Mouse (Mus musculus) thymus, postnatal 4 days (tissue): ENCODE data around the gene Gm26920.
A peak's percentile ranks its signal among the peaks of the same experiment; 100 is the strongest.

Experiments used
- DNase-seq: peaks from one replicate; pipeline ENCODE4 v3.0.0; 2021

Gene Gm26920

DNA sequence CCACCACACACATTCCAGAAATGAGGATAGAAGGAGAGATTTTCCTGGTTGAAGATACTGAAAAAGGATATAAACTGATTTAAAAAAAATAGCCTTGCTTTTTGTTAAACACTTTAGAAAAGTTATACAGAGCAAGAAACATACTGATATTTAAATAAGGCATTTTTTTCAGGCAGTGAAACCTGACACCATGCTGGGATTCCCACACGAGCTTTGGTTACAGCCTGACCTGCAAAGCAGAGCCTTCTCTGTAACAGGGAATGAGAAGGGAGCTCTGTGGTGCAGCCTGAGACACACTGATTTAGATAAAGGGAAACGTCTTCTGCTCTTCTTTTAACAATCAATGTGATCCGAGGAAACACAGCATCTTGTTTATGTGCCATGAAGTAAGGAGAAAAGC, 36.6 kb downstream of the Gm26920 start:
- DNase-seq = no peak

DNA sequence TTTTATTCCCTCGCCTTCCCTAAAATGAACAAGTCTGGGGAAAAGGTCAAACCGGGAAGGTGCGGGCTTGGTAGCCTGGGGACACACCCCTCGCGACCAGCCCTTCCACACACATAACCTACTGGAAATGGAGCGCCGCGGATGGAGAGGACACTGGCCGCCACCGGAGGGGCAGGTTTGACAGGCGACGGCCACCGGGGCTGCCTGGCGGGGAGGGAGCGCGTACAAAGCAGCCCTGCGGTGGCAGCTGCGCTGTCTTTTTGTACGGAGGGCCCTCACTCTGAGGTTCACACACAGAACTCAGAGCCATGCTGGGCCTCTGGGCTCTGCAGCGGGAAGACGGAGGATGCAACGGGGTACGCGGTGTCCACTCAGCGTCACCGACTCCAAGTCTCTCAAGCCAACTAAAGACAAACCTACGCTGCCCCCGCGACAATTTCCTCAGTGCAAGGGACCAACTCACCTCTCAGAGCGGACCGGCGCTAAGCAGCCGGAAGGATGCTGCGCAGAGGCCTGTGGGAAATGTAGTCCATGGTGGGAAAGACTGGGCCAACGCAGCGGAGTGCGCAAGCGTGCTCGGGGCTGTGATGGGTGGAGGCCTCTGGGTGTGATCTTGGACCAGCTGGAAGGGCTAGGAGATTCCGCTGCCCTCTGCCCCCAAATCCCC, 39.2 kb downstream of the Gm26920 start, which contains the start of gene Zfp14:
Gene Zfp14, minus strand, starts transcription at position 499 of the 667 bp plus-strand sequence.
- peak; percentile 92 for DNase-seq

- DNase-seq = no peak
These were observed 42.1 kb downstream of the Gm26920 start for GRCm38 (mm10) chr7:30048126-30048525.

DNA sequence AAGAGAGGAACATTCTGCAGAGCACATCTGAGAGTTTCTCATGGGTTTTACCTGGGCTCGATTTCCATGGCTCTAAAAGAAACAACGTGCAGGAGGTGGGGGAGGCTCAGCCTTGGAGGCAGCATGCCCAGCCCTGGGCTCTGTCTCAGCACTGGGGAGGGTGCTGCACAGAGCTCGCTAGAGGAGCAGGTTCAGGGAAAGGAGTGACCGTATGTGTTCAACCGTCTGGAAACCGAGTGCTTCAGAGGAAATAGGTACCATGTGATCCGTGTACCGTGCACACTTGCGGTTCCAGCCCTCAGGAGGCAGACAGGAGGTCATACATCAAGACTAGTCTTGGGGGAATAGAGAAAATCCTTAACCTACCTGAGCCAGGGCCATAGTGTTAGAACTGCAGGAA, 45.9 kb downstream of the Gm26920 start:
- DNase-seq = no peak

- no peak for DNase-seq
These were observed 55.9 kb downstream of the Gm26920 start for GRCm38 (mm10) chr7:30034331-30034730.

GRCm38 (mm10) chr7:30031379-30031778, 58.8 kb downstream of the Gm26920 start:
- DNase-seq = no peak

- DNase-seq = no peak
These were observed 59.5 kb downstream of the Gm26920 start for GRCm38 (mm10) chr7:30030677-30031076.

DNA sequence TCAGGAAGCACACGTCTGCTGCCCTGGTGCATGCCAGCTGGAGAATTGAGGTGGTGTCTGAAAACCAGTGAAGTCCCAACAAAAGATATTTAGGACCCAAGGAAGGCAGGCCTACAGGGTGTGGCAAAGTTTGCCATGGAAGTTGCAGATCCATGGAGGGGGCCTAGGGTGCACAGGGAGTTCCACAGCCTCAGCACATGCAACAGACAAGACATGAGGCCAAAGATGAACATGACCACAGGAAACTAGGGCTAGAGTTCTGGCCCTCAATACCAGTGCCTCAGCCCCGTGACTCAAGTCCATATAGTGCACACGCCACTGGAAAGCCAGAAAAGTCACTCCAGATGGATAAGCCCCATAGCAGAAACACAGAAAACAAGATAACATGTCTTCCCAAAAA, 61.6 kb downstream of the Gm26920 start:
- DNase-seq = no peak

GRCm38 (mm10) chr7:30027331-30027730, 62.9 kb downstream of the Gm26920 start:
- DNase-seq = no peak

DNA sequence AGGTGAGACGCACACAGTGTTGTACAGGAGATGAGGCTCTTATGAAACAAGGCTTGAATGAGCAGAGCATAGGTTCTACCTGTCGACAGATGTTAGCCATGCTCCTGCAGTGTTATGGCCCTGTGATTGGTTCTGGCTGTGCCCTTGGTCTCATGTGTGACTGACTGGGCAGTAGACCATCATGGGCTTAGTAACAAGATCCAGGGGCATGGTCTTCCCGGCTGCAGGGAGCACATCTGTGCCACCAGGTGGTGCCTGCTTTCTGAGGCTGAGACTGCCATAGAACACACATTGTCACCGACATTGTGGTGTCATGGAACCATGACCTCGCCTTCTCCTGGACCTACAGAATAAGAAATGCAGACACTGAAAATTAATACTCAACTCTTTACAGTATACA, 64.9 kb downstream of the Gm26920 start:
- peak; percentile 15 for DNase-seq

GRCm38 (mm10) chr7:30023800-30024199, 66.4 kb downstream of the Gm26920 start:
- DNase-seq = no peak

DNA sequence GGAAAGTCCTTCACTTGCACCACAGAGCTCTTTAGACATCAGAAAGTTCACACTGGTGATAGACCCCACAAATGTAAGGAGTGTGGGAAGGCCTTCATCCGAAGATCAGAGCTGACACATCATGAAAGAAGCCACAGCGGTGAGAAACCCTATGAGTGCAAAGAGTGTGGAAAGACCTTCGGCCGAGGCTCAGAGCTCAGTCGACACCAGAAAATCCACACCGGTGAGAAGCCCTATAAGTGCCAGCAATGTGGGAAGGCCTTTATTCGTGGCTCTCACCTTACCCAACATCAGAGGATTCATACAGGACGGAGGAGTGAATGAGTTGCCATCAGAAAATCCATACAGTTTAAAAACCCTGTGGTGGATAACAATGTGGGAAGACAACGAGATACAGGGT, 66.9 kb downstream of the Gm26920 start:
- no peak for DNase-seq

GRCm38 (mm10) chr7:30019543-30019942, 70.7 kb downstream of the Gm26920 start:
- no peak for DNase-seq

GRCm38 (mm10) chr7:30017226-30017625, 73.0 kb downstream of the Gm26920 start:
- no peak for DNase-seq

GRCm38 (mm10) chr7:30012956-30013363, 77.2 kb downstream of the Gm26920 start:
- peak; percentile 63 for DNase-seq

- no peak for DNase-seq
These were observed 79.5 kb downstream of the Gm26920 start for GRCm38 (mm10) chr7:30010551-30011195.

- DNase-seq = no peak
These were observed 80.7 kb downstream of the Gm26920 start for GRCm38 (mm10) chr7:30009321-30010085.

- no peak for DNase-seq
These were observed 82.1 kb downstream of the Gm26920 start for GRCm38 (mm10) chr7:30008020-30008690.

GRCm38 (mm10) chr7:30007601-30008000, 82.6 kb downstream of the Gm26920 start:
- no peak for DNase-seq
